Mouse (Mus musculus): ENCODE measurements around the gene 1700028P14Rik. TPM values are rescaled to one million over a fixed set of nuclear protein-coding genes. Genes with fewer than 3 reads are reported as not detected.

1700028P14Rik gene
- polyA plus RNA-seq, 1 experiment, result 204 TPM

GRCm38 (mm10) chr19:23609724-23610123 is 42.9 kb downstream of the 1700028P14Rik start:
- TF ChIP-seq POLR2A (IDR thresholded peaks at IDR 0.05; ENCODE audit: control insufficient read depth, low read depth, low read length), result no peak
- TF ChIP-seq CTCF (IDR thresholded peaks at IDR 0.05; ENCODE audit: control insufficient read depth, insufficient read depth, insufficient replicate concordance, low read depth, low read length), result no peak
- Histone ChIP-seq H3K4me1 (ENCODE audit: control insufficient read depth, insufficient read depth, low read length) (no peaks in the 10 kb centered on the region), H3K27me3 (ENCODE audit: control insufficient read depth, insufficient read depth, low read length) (no peaks in the 10 kb centered on the region), H3K36me3 (ENCODE audit: control insufficient read depth, insufficient read depth, low read length) (no peaks in the 10 kb centered on the region), H3K4me3 (ENCODE audit: control insufficient read depth, low read depth, low read length) (no peak overlapping the region), H3K27ac (ENCODE audit: control insufficient read depth, insufficient read depth, low read depth, low read length) (no peak overlapping the region)

- H3K27me3 ChIP-seq (ENCODE audit: control insufficient read depth, insufficient read depth, low read length), result no peaks in the 10 kb centered on the region
- TF ChIP-seq POLR2A (IDR thresholded peaks at IDR 0.05; ENCODE audit: control insufficient read depth, low read depth, low read length) (no peak), CTCF (IDR thresholded peaks at IDR 0.05; ENCODE audit: control insufficient read depth, insufficient read depth, insufficient replicate concordance, low read depth, low read length) (no peak)
- H3K27ac ChIP-seq (ENCODE audit: control insufficient read depth, insufficient read depth, low read depth, low read length), result no peak overlapping the region
- no peaks in the 10 kb centered on the region for H3K36me3 ChIP-seq (ENCODE audit: control insufficient read depth, insufficient read depth, low read length)
- no peak overlapping the region for H3K4me3 ChIP-seq (ENCODE audit: control insufficient read depth, low read depth, low read length)
- no peaks in the 10 kb centered on the region for H3K4me1 ChIP-seq (ENCODE audit: control insufficient read depth, insufficient read depth, low read length)
These were observed 44.7 kb downstream of the 1700028P14Rik start for GRCm38 (mm10) chr19:23607951-23608350.

- Histone ChIP-seq H3K27ac (ENCODE audit: control insufficient read depth, insufficient read depth, low read depth, low read length) (no peak overlapping the region), H3K4me3 (ENCODE audit: control insufficient read depth, low read depth, low read length) (no peak overlapping the region), H3K36me3 (ENCODE audit: control insufficient read depth, insufficient read depth, low read length) (no peaks in the 10 kb centered on the region), H3K4me1 (ENCODE audit: control insufficient read depth, insufficient read depth, low read length) (no peaks in the 10 kb centered on the region), H3K27me3 (ENCODE audit: control insufficient read depth, insufficient read depth, low read length) (no peaks in the 10 kb centered on the region)
- TF ChIP-seq POLR2A (IDR thresholded peaks at IDR 0.05; ENCODE audit: control insufficient read depth, low read depth, low read length) (no peak), CTCF (IDR thresholded peaks at IDR 0.05; ENCODE audit: control insufficient read depth, insufficient read depth, insufficient replicate concordance, low read depth, low read length) (no peak)
These were observed 57.7 kb downstream of the 1700028P14Rik start for GRCm38 (mm10) chr19:23594950-23595349.

GRCm38 (mm10) chr19:23578606-23579355 is 73.8 kb downstream of the 1700028P14Rik start:
- Histone ChIP-seq H3K36me3 (ENCODE audit: control insufficient read depth, insufficient read depth, low read length) (no peaks in the 10 kb centered on the region), H3K27ac (ENCODE audit: control insufficient read depth, insufficient read depth, low read depth, low read length) (no peak overlapping the region), H3K27me3 (ENCODE audit: control insufficient read depth, insufficient read depth, low read length) (no peaks in the 10 kb centered on the region), H3K4me1 (ENCODE audit: control insufficient read depth, insufficient read depth, low read length) (no peaks in the 10 kb centered on the region), H3K4me3 (ENCODE audit: control insufficient read depth, low read depth, low read length) (no peak overlapping the region)
- TF ChIP-seq POLR2A (IDR thresholded peaks at IDR 0.05; ENCODE audit: control insufficient read depth, low read depth, low read length), result no peak
- TF ChIP-seq CTCF (IDR thresholded peaks at IDR 0.05; ENCODE audit: control insufficient read depth, insufficient read depth, insufficient replicate concordance, low read depth, low read length), result no peak

GRCm38 (mm10) chr19:23576685-23577084 is 75.9 kb downstream of the 1700028P14Rik start:
- H3K36me3 ChIP-seq (ENCODE audit: control insufficient read depth, insufficient read depth, low read length), result no peaks in the 10 kb centered on the region
- H3K4me1 ChIP-seq (ENCODE audit: control insufficient read depth, insufficient read depth, low read length), result no peaks in the 10 kb centered on the region
- no peak overlapping the region for H3K4me3 ChIP-seq (ENCODE audit: control insufficient read depth, low read depth, low read length)
- no peak for TF ChIP-seq CTCF (IDR thresholded peaks at IDR 0.05; ENCODE audit: control insufficient read depth, insufficient read depth, insufficient replicate concordance, low read depth, low read length)
- no peak for TF ChIP-seq POLR2A (IDR thresholded peaks at IDR 0.05; ENCODE audit: control insufficient read depth, low read depth, low read length)
- H3K27me3 ChIP-seq (ENCODE audit: control insufficient read depth, insufficient read depth, low read length), result no peaks in the 10 kb centered on the region
- no peak overlapping the region for H3K27ac ChIP-seq (ENCODE audit: control insufficient read depth, insufficient read depth, low read depth, low read length)

GRCm38 (mm10) chr19:23563693-23564092 is 88.9 kb downstream of the 1700028P14Rik start:
- H3K4me3 ChIP-seq (ENCODE audit: control insufficient read depth, low read depth, low read length), result no peak overlapping the region
- no peak for TF ChIP-seq CTCF (IDR thresholded peaks at IDR 0.05; ENCODE audit: control insufficient read depth, insufficient read depth, insufficient replicate concordance, low read depth, low read length)

GRCm38 (mm10) chr19:23562588-23562987 is 90.0 kb downstream of the 1700028P14Rik start:
- H3K4me1 ChIP-seq (ENCODE audit: control insufficient read depth, insufficient read depth, low read length), result no peaks in the 10 kb centered on the region
- no peaks in the 10 kb centered on the region for H3K27me3 ChIP-seq (ENCODE audit: control insufficient read depth, insufficient read depth, low read length)
- H3K27ac ChIP-seq (ENCODE audit: control insufficient read depth, insufficient read depth, low read depth, low read length), result no peak overlapping the region
- no peak overlapping the region for H3K4me3 ChIP-seq (ENCODE audit: control insufficient read depth, low read depth, low read length)
- TF ChIP-seq POLR2A (IDR thresholded peaks at IDR 0.05; ENCODE audit: control insufficient read depth, low read depth, low read length) (no peak), CTCF (IDR thresholded peaks at IDR 0.05; ENCODE audit: control insufficient read depth, insufficient read depth, insufficient replicate concordance, low read depth, low read length) (no peak)
- no peaks in the 10 kb centered on the region for H3K36me3 ChIP-seq (ENCODE audit: control insufficient read depth, insufficient read depth, low read length)

More at GRCm38 (mm10) chr19:23563693-23564092, 88.9 kb downstream of the 1700028P14Rik start:
- no peaks in the 10 kb centered on the region for H3K4me1 ChIP-seq (ENCODE audit: control insufficient read depth, insufficient read depth, low read length)
- H3K27ac ChIP-seq (ENCODE audit: control insufficient read depth, insufficient read depth, low read depth, low read length), result no peak overlapping the region
- no peaks in the 10 kb centered on the region for H3K36me3 ChIP-seq (ENCODE audit: control insufficient read depth, insufficient read depth, low read length)
- H3K27me3 ChIP-seq (ENCODE audit: control insufficient read depth, insufficient read depth, low read length), result no peaks in the 10 kb centered on the region

All from testis, adult 2 months (tissue).